Mouse (Mus musculus) ES-E14 (cell line): Measurements from ENCODE around the gene Vpreb3.

Experiments used
- CHD2 ChIP-seq: IDR thresholded peaks from 2 replicates; pipeline ENCODE4 v1.6.1; 2014; ENCODE audit warnings: mild to moderate bottlenecking, low read depth, low read length, inconsistent platforms
- HCFC1 ChIP-seq: IDR thresholded peaks from 2 replicates; pipeline ENCODE4 v1.6.1; 2012; ENCODE audit warnings: low read length, inconsistent platforms, borderline replicate concordance; ENCODE audit not compliant: insufficient read depth
- MAFK ChIP-seq: IDR thresholded peaks from 2 replicates; pipeline ENCODE4 v1.6.1; 2014; ENCODE audit warnings: mild to moderate bottlenecking, low read depth, low read length, inconsistent platforms; ENCODE audit not compliant: insufficient read depth
- ZC3H11A ChIP-seq: IDR thresholded peaks from 2 replicates; pipeline ENCODE4 v1.6.1; 2012; ENCODE audit warnings: low read depth, mild to moderate bottlenecking, inconsistent platforms, low read length, borderline replicate concordance
- ZNF384 ChIP-seq: IDR thresholded peaks from 2 replicates; pipeline ENCODE4 v1.6.1; 2012; ENCODE audit warnings: low read depth, low read length, inconsistent platforms

DNA sequence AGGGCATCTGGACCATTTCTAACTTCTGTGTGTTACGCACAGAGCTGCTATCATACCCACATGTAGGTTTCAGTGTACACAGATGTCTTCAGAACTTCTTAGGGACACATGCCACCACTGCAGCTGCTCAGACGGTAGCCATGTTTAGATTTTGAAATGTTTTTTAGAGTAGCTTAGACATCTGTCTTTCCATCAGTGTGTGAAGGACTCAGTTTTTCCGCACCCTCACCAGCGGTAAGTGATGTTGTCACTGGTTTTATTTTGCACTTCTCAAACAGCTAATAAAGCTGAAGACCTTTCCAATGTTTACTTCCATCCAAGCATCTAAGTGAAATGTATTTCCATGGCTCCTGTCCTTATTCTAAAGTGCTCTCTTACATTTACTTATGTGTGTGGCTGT lies 36.0 kb upstream of the Vpreb3 start:
- no peak for TF ChIP-seq MAFK
- TF ChIP-seq ZNF384, result no peak
- TF ChIP-seq HCFC1, result no peak
- TF ChIP-seq CHD2, result no peak
- TF ChIP-seq ZC3H11A, result no peak
